Mouse (Mus musculus): ENCODE data around the gene Scyl1. TPM values are rescaled to one million over a fixed set of nuclear protein-coding genes. Genes with fewer than 3 reads are reported as not detected.

Gene Scyl1
- total RNA-seq (2021) (10 to 100 TPM; 57.2 to 70.0 TPM), polyA plus RNA-seq (2012; rRNA removed) (95.6 and 113 TPM in 2 replicates)
- long read RNA-seq, transcript Scyl1-209 (17 exons, 2,395 nt), result minor isoform, 8 of 134 reads
- long read RNA-seq, transcript Scyl1-210 (17 exons, 2,731 nt), result major isoform, 97 of 134 reads
- long read RNA-seq, transcript Scyl1-201 (17 exons, 2,586 nt), result minor isoform, 8 of 134 reads
- long read RNA-seq, partial matches to known transcripts, result 8 of 134 reads
- long read RNA-seq, other reads (novel, unspliced or antisense), result 11 of 134 reads

- peak within 1 kb of the TSS; percentile 91 for H3K9ac ChIP-seq (ENCODE audit: low read depth, low read length)
- peak within 1 kb of the TSS; percentile 98 for H3K4me3 ChIP-seq
- peak; percentile 96 to 99 for DNase-seq
- peak within 1 kb of the TSS; percentile 99 for H3K27ac ChIP-seq
- intact Hi-C loops (cut with DNase I), result loop anchor here (2.0 kb wide), 1 partner anchor 42 kb away; the partner anchor contains the start of gene Fam89b
- WGBS, result under 1% methylated on average over 64 of the region's 64 CpGs
- peak; percentile 56 for TF ChIP-seq POLR2A (IDR thresholded peaks at IDR 0.05; ENCODE audit: insufficient read depth, low read depth, low read length)
- TF ChIP-seq CTCF (IDR thresholded peaks at IDR 0.05), result no peak
- no peak for TF ChIP-seq EP300 (IDR thresholded peaks at IDR 0.05; ENCODE audit: insufficient read depth, low read depth, low read length)
- H3K27me3 ChIP-seq (ENCODE audit: control insufficient read depth, insufficient read depth, low read length), result no peaks in the 10 kb centered on the region
- no peaks in the 10 kb centered on the region; the same call in 1 of the 2 replicates for H3K36me3 ChIP-seq (ENCODE audit: control insufficient read depth, insufficient read depth, low read length)
- H3K4me1 ChIP-seq (ENCODE audit: control insufficient read depth, insufficient read depth, low read length), result peaks cover 5% of the 10 kb centered on the region
- no peaks in the 10 kb centered on the region for H3K79me2 ChIP-seq (replicated peaks; ENCODE audit: control insufficient read depth, insufficient read depth, low read length)
Measured at GRCm38 (mm10) chr19:5770925-5771860, at the start of gene Scyl1. TSS of gene Scyl1 (minus strand) at chr19:5771419.

DNA sequence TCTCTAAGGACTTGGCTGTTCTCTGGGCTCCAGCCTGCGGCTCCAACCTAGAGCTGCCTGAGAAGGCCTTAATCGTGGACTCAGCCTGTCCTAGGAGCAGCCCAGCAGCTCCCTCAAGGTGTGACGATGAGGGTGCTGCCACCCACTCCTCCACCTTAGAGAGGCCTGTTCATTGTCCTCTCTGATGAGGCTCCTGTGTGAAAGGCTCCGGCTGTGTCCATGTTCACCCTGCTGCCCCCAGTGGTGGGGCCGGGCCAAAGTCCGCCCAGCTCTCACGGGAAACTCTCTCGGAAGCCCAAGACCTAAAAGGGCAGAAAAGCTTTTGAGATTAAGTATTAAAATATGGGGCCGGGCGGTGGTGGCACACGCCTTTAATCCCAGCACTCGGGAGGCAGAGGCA, 48.3 kb upstream of the Scyl1 start:
- TF ChIP-seq POLR2A (IDR thresholded peaks at IDR 0.05; ENCODE audit: insufficient read depth, low read depth, low read length), result 0 out of 2 replicates have a peak, but pooled peaks have one; percentile 12
- peak; percentile 79 for TF ChIP-seq CTCF (IDR thresholded peaks at IDR 0.05)
- no peak for TF ChIP-seq EP300 (IDR thresholded peaks at IDR 0.05; ENCODE audit: insufficient read depth, low read depth, low read length)
- peaks cover 11% of the 10 kb centered on the region for H3K36me3 ChIP-seq (ENCODE audit: control insufficient read depth, insufficient read depth, low read length)
- H3K4me1 ChIP-seq (ENCODE audit: control insufficient read depth, insufficient read depth, low read length), result peaks cover 21% of the 10 kb centered on the region
- peak overlapping the region; percentile 38; the same call in 1 of the 2 replicates for H3K9ac ChIP-seq (ENCODE audit: low read depth, low read length)
- no peaks in the 10 kb centered on the region for H3K79me2 ChIP-seq (replicated peaks; ENCODE audit: control insufficient read depth, insufficient read depth, low read length)
- no peak overlapping the region for H3K4me3 ChIP-seq
- H3K27me3 ChIP-seq (ENCODE audit: control insufficient read depth, insufficient read depth, low read length), result no peaks in the 10 kb centered on the region
- intact Hi-C loops (cut with DNase I), result loop anchor here (2.0 kb wide), 1 partner anchor 17 kb away; no protein-coding TSS in a partner anchor
- 13% methylated on average over 12 of the region's 12 CpGs for WGBS
- DNase-seq, result peak; percentile 74 to 79
- peak overlapping the region; percentile 95 for H3K27ac ChIP-seq

- intact Hi-C loops (cut with DNase I), result loop anchor here (2.0 kb wide), 1 partner anchor 16 kb away; no protein-coding TSS in a partner anchor
- peaks cover 15% of the 10 kb centered on the region for H3K4me1 ChIP-seq (ENCODE audit: control insufficient read depth, insufficient read depth, low read length)
- no peaks in the 10 kb centered on the region for H3K79me2 ChIP-seq (replicated peaks; ENCODE audit: control insufficient read depth, insufficient read depth, low read length)
- DNase-seq, result no peak
- H3K9ac ChIP-seq (ENCODE audit: low read depth, low read length), result 0 out of 2 replicates have a peak overlapping the region, but pooled peaks have one; percentile 16
- peak overlapping the region; percentile 95 for H3K27ac ChIP-seq
- no peak overlapping the region for H3K4me3 ChIP-seq
- TF ChIP-seq POLR2A (IDR thresholded peaks at IDR 0.05; ENCODE audit: insufficient read depth, low read depth, low read length) (no peak), CTCF (IDR thresholded peaks at IDR 0.05) (no peak), EP300 (IDR thresholded peaks at IDR 0.05; ENCODE audit: insufficient read depth, low read depth, low read length) (no peak)
- no peaks in the 10 kb centered on the region for H3K27me3 ChIP-seq (ENCODE audit: control insufficient read depth, insufficient read depth, low read length)
- WGBS, result 70% methylated on average over 6 of the region's 6 CpGs
- H3K36me3 ChIP-seq (ENCODE audit: control insufficient read depth, insufficient read depth, low read length), result peaks cover 3% of the 10 kb centered on the region; the same call in 1 of the 2 replicates
Measured at GRCm38 (mm10) chr19:5818590-5818977, 47.4 kb upstream of the Scyl1 start.

DNA sequence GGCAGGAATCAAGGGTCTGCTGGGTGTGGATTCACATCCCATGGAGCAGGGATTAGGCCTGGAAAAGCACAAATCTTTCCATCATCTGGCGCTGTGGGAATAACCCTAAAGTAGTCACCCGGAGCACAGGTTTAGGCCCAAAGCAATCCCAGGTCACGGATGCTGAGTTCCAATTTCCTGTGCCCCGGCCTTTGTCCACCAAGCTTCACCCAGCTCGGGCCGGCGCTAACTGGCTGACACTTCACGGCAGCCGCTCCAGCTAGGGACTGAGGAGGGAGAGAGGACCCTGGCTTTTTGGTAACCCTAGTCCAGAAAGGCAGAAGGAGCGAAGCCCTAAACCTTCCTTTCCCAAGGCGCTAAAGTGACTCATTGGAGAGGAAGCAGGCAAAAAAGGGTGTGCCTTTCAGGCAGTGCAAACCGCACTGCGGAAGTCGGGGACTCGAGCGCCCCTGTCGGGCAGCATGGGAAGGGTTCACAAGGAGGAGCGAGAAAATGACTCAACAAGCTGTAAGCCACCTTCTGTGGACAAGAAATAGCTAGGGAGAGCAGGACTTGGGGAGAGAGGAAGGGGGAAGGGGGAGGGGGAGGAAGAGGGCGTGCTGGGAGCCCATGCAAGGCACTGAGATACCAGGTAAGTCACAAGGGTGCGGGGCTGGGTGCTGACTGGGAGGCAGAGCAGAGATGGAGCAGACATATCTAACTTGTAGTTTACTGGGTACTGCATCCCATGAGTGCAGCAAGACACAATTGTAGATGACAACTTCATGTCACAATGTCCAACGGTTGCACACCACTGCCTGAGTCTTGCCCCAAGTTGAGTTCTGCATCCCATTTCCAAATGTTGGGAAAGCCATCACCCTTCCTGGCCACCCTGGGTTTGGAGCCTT, 46.7 kb upstream of the Scyl1 start:
- WGBS, result 10% methylated on average over 21 of the region's 21 CpGs

DNA sequence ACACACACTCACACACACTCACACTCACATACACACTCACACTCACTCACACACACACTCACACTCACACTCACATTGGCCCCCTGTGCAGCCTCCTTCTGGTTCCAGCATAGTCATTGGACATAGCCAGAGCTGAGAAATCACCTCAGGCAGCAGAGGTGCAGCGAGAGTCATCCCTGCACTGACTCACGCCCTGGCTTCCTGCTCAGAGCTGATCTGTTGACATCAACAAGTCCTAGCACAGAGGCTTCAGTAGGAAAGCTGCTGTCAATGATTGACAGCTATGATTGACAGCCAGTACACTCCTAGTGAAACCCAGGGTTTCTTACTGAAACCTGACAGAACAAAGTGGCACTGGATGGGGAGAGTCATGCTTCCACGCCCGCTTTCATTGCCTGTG, 44.7 kb upstream of the Scyl1 start:
- no peak overlapping the region for H3K9ac ChIP-seq (ENCODE audit: low read depth, low read length)
- no peaks in the 10 kb centered on the region for H3K27me3 ChIP-seq (ENCODE audit: control insufficient read depth, insufficient read depth, low read length)
- intact Hi-C loops (cut with DNase I), result no loop called here
- peaks cover 6% of the 10 kb centered on the region; the same call in 1 of the 2 replicates for H3K36me3 ChIP-seq (ENCODE audit: control insufficient read depth, insufficient read depth, low read length)
- H3K4me1 ChIP-seq (ENCODE audit: control insufficient read depth, insufficient read depth, low read length), result peaks cover 24% of the 10 kb centered on the region
- DNase-seq, result no peak
- H3K4me3 ChIP-seq, result no peak overlapping the region
- no peak overlapping the region for H3K27ac ChIP-seq
- TF ChIP-seq EP300 (IDR thresholded peaks at IDR 0.05; ENCODE audit: insufficient read depth, low read depth, low read length) (no peak), POLR2A (IDR thresholded peaks at IDR 0.05; ENCODE audit: insufficient read depth, low read depth, low read length) (no peak), CTCF (IDR thresholded peaks at IDR 0.05) (no peak)
- no peaks in the 10 kb centered on the region for H3K79me2 ChIP-seq (replicated peaks; ENCODE audit: control insufficient read depth, insufficient read depth, low read length)
- WGBS, result 77% methylated on average over 4 of the region's 4 CpGs

More for the DNA sequence above, 46.7 kb upstream of the Scyl1 start:
- peak; percentile 91 to 92 for DNase-seq
- no peaks in the 10 kb centered on the region for H3K27me3 ChIP-seq (ENCODE audit: control insufficient read depth, insufficient read depth, low read length)
- peak overlapping the region; percentile 46 for H3K4me3 ChIP-seq
- peak overlapping the region; percentile 77 for H3K9ac ChIP-seq (ENCODE audit: low read depth, low read length)
- intact Hi-C loops (cut with DNase I), result loop anchor here (2.0 kb wide), 1 partner anchor 15 kb away; no protein-coding TSS in a partner anchor
- TF ChIP-seq EP300 (IDR thresholded peaks at IDR 0.05; ENCODE audit: insufficient read depth, low read depth, low read length), result peak; percentile 96
- peak; percentile 85 for TF ChIP-seq POLR2A (IDR thresholded peaks at IDR 0.05; ENCODE audit: insufficient read depth, low read depth, low read length)
- TF ChIP-seq CTCF (IDR thresholded peaks at IDR 0.05), result peak; percentile 85
- H3K4me1 ChIP-seq (ENCODE audit: control insufficient read depth, insufficient read depth, low read length), result peaks cover 12% of the 10 kb centered on the region
- H3K36me3 ChIP-seq (ENCODE audit: control insufficient read depth, insufficient read depth, low read length), result peaks cover 3% of the 10 kb centered on the region; the same call in 1 of the 2 replicates
- peak overlapping the region; percentile 95 for H3K27ac ChIP-seq
- no peaks in the 10 kb centered on the region for H3K79me2 ChIP-seq (replicated peaks; ENCODE audit: control insufficient read depth, insufficient read depth, low read length)
